Mouse (Mus musculus) ES-CJ7 (cell line): ENCODE results near the gene Gm28048.
A peak's percentile ranks its signal among the peaks of the same experiment; 100 is the strongest.

ENCODE experiments used
- DNase-seq: peaks from one replicate; pipeline ENCODE4 v3.0.0; 2011; ENCODE audit warnings: low read depth, low spot score

The Gm28048 gene

GRCm38 (mm10) chr11:22844754-22845718 is 136.9 kb downstream of the Gm28048 start:
- DNase-seq: no peak

- DNase-seq: no peak
These were observed 142.4 kb downstream of the Gm28048 start for GRCm38 (mm10) chr11:22839456-22839855.

- no peak for DNase-seq
These were observed 143.5 kb downstream of the Gm28048 start for GRCm38 (mm10) chr11:22838361-22838760.

- no peak for DNase-seq
These were observed 145.6 kb downstream of the Gm28048 start for GRCm38 (mm10) chr11:22836269-22836668.

- no peak for DNase-seq
These were observed 149.3 kb downstream of the Gm28048 start for GRCm38 (mm10) chr11:22832600-22832999.

GRCm38 (mm10) chr11:22831916-22832315 is 150.0 kb downstream of the Gm28048 start:
- no peak for DNase-seq

- DNase-seq: no peak
These were observed 151.2 kb downstream of the Gm28048 start for GRCm38 (mm10) chr11:22830684-22831083.

GRCm38 (mm10) chr11:22830179-22830611 is 151.7 kb downstream of the Gm28048 start:
- DNase-seq: peak; percentile 95

- DNase-seq: no peak
These were observed 152.8 kb downstream of the Gm28048 start for GRCm38 (mm10) chr11:22828988-22829632.

- no peak for DNase-seq
These were observed 154.3 kb downstream of the Gm28048 start for GRCm38 (mm10) chr11:22827514-22828080.

GRCm38 (mm10) chr11:22826665-22827064 is 155.2 kb downstream of the Gm28048 start:
- no peak for DNase-seq

GRCm38 (mm10) chr11:22826051-22826450 is 155.8 kb downstream of the Gm28048 start:
- no peak for DNase-seq

- no peak for DNase-seq
These were observed 156.3 kb downstream of the Gm28048 start for GRCm38 (mm10) chr11:22825548-22825947.

GRCm38 (mm10) chr11:22824049-22824705 is 157.7 kb downstream of the Gm28048 start:
- DNase-seq: peak; percentile 47

GRCm38 (mm10) chr11:22821243-22821642 is 160.6 kb downstream of the Gm28048 start:
- DNase-seq: no peak

GRCm38 (mm10) chr11:22818371-22818770 is 163.5 kb downstream of the Gm28048 start:
- DNase-seq: no peak

- no peak for DNase-seq
These were observed 166.0 kb downstream of the Gm28048 start for GRCm38 (mm10) chr11:22815877-22816276.

- no peak for DNase-seq
These were observed 166.7 kb downstream of the Gm28048 start for GRCm38 (mm10) chr11:22815143-22815542.

GRCm38 (mm10) chr11:22813921-22814704 is 167.8 kb downstream of the Gm28048 start:
- DNase-seq: no peak

GRCm38 (mm10) chr11:22813427-22813826 is 168.5 kb downstream of the Gm28048 start:
- DNase-seq: no peak

GRCm38 (mm10) chr11:22811413-22811812 is 170.5 kb downstream of the Gm28048 start:
- no peak for DNase-seq
